Mouse (Mus musculus) frontal cortex, adult (tissue): ENCODE measurements around the gene Cpsf3.

Source experiments
- ATAC-seq: cut with Nextera tagmentation; 2 replicates; pipeline ENCODE4 v1.9.2; 2017; ENCODE audit warnings: mild to moderate bottlenecking, moderate library complexity, mixed read lengths; ENCODE audit not compliant: low TSS enrichment

The Cpsf3 gene

DNA sequence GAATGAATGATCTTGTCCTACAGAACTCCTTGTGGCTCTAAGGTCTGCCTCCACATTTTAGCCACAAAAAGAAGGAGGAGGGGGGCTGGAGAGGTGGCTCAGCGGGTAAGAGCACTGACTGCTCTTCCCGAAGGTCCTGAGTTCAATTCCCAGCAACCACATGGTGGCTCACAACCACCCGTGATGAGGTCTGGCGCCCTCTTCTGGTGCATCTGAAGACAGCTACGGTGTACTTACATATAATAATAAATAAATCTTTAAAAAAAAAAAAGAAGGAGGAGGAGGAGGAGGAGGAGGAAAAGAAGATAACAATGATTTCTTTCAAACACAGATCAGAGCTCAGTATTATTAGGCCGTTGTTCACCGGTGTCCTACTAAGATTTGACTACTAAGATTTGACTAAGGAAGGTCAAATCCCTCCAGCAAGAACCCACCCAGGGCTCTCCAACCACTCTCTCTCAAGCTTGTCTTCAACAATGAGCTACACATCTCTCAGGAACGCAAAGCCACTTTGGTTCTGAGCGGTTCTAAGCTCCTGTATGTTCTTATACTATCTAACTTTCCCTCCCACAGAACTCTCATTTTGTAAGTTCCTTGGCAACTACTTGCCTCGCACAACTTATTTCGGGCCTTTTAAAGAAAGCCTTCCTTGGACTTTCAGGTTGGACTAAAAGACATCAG is at the start of gene Cpsf3:
TSS of gene Cpsf3 (plus strand) at position 631 of the 681 bp plus-strand sequence.
- no peak for ATAC-seq

DNA sequence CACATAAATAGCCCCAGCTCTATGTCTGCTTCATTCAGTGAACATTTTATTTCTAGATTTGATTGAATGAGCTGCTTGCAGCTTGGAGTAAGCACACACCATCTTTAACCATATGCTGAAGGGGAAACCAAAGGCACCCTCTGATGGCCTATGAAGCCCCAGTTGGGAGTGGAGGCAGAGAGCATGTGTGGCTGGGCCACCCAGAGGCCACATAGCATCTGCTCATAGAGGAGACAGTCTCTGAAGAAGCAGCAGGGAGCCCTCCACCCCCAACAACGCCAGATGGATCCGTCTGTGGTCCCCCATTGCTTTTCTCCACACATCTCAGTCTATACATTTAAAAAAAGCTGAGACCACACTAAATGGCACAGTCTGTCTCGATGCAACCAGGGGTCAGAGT is 43.2 kb upstream of the Cpsf3 start:
- ATAC-seq, result no peak

DNA sequence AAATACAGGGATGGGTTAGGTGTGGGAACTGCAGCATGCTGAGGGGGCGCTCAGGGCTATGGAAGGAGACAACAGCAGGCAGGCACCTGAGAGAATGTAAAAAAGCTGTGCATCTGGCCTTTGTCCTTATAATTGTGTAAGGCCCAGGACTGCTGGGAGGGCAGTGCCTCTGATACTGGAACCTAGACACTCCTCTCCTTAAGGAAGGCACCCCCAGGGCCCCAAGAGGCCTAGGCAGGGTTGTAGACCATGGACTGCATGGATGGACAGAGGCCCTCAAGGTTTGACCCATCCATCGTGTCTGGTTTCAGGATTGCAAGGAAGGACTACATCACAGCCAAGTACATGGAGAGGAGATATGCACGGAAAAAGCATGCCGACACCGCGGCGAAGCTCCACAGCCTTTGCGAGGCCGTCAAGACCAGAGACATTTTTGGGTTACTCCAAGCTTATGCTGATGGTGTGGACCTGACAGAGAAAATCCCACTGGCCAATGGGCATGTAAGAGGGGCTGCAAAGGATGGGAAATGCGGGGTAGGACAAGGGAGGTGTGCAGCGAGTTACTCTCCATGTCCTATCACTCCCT is 40.7 kb upstream of the Cpsf3 start:
- ATAC-seq, result no peak

DNA sequence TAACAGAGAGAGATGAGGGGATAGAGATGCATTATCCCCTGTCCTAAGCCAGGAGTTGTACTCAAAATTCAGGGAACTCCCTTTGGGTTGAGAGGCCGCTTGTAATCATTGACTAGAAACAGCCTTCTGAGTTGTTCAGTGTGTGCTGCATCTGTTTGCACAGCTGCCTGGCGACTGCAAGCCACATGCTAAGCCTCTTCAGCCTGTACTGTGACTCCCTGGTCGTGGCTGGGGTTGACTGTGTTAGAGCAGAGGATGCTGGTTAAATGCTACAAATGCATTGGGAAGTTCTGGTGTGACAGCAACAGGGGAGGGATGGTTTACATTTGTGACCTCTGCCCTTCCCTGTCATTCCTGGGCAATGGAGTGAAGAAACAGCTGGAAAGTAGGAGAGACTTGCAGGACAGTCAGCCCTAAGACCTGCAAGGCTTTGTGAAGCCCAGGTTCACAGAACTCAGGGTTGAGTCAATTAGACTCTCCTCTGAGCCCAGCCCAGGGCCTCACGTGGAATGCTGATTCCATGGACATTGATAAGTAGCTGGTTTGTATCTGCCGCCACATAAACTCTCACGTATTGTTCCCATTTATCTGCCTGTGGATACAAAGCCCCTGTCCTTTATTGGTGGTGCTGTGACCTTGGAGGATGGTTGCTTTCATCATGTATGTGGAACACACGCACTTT is 37.3 kb upstream of the Cpsf3 start:
- no peak for ATAC-seq

DNA sequence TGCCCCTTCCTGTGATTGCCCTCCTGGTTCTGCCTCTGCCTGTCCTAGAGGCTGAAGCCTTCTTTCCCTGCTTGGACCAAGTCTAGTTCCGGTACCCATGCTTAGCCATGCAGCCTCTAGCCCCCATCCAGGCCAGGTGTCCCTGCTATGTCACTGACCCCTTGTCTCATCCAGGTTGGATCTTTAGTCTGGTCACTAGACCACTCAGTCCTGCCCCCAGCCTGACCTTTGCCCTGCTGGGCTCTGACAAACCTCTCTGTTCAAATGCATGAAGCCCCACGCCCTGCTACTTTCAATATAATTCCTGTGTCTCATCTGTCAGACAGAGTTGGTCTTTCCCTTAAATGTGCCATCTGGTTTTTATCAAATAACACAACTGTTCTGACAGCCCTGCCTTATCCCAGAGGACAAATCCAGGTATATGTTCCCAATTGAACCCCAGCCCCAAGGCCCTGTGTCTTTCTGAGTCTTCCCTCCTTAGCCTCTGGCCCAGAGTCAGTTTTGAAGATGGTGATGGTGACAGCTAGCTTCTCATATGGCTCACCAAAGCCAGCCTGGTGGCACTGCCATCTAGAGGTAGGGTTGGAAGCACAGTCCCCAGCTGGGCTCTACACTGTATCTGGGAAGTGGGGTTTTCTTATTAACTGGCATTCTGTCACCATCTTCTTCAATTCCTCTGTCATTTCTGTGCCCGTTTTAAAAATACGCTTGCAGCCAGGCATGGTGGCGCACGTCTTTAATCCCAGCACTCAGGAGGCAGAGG is 24.5 kb upstream of the Cpsf3 start:
- peak; percentile 68; the same call in 1 of the 2 replicates for ATAC-seq

DNA sequence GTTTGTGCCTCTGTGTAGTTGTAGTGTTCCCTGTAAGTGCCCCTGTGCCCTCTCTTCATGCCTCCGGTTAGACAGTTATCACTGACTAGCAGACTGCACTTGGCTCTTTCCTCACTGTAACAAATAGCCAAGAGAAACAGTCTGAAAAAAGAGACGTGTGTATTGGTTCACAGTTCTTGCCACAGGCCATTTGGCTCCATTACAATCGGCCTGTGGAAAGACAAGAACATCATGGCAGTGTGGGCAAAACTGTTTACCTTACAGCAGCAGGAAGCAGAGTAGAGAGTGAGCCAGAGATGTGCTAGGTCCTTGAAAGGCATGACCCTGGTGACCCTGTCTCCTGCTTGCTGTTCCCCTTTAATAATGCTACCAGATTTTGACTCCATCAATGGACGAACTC is 23.7 kb upstream of the Cpsf3 start:
- ATAC-seq, result no peak

DNA sequence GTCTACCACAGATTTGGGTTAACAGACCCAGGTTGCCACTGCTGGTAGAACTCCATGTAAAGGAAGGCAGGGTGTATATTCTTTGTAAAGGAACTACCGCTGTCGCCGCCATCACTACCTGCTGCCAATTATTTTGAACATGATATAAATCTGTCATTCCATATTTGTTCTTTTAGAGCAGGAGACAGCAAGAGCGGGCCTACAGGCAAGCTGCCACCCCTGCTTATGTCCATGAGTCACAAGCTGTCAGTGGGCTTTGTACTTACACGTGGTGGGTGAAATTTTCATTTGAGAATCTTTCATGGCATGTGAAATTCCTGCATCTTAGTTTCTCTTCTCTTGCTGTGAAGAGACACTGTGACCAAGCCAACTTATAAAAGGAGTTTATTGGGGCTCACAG is 21.9 kb upstream of the Cpsf3 start:
- ATAC-seq, result peak; percentile 39; the same call in 1 of the 2 replicates

DNA sequence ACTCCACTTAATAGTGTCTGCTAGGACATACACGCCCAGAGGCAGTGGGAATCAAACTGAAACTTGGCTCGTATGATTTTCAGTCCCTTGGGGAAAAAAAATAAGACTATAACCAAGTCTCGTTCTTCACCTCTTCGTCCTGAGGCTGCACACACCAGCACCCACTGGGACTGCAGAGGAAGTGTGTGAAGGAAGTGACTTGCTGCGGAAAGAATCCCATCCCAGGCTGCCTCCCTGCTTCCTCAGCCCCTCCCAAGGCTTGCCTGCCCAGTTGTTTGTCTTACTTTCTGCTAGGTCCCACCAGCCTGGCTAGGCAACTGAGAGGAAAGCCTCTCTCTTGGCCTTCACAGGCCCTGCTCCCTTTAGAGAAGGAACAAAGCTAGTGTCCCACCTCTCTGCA is 20.9 kb upstream of the Cpsf3 start:
- no peak for ATAC-seq

DNA sequence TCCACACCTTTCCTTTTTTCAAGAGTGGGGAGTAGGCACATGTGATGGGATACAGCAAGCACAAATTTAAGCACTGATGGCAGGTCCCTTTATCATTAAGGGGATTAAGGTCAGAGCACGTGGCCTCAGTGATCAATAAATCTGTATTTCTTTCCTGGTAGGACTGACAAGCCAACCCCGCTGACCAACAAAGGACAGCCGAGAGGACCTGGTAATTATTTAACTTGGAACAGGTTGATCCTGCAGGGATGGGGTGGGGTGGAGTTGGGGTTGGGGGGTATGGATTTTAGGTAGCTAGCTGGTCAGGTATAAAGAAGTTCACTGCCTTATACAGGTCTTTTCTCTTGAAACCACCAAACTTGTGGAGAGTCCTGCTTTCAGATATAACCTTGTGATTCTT is 20.2 kb upstream of the Cpsf3 start:
- no peak for ATAC-seq

DNA sequence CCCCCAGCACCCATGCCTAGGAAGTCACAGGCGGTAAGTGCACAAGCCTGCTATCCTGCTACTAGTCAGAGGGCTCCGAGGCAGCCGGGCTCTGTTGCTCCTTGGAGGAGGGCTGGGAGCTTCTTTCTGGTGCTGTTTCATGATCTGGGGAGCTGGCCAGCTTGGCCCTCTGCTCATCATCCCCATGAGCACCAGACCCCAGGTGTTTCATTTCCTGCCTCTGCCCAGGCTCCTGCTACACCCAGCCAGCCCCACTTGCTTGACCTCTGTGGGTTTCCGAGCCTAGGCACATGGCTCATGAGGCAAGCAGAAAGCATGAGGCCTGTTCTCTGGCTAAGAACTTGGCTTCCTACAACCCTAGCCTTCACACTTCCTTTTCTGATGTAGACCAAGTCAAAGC is 19.7 kb upstream of the Cpsf3 start:
- no peak for ATAC-seq

DNA sequence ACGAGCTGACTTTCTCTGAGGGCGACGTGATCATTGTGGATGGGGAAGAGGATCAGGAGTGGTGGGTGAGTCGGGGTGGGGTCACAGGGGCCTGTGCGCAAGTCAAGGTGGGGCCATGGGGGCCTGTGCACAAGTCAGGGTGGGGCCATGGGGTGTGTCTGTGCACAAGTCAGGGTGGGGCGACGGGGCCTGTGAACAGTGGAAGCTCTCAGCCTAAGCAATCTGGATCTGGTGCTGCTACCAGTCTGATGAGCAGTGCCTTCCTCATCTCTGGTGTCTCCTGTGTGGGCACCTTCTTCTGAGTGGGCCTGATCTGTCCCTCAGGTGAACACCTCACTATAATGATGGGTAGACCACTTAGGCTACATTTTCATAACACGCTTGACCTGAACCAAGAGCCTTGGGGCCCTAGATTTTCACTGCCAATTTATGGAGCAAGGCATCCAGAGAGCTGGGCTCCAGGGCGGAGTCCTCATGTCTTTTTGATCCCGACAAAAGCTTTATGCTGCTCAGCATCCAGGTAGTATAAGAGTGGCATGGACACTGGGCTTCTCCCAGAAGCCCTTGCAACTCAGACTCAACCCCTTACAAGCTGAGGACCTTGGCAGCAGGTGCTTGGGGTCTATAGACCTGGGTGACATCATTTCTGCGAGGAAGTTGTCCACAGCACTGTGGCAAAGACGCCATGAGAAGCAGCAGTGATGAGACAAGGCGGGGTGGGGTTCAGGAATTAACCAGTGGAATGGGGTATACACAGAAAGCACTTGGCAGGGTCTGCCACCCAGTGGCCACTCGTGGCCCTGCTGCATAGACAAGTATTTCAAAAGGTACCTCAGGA is 19.0 kb upstream of the Cpsf3 start:
- peak; percentile 83 for ATAC-seq

DNA sequence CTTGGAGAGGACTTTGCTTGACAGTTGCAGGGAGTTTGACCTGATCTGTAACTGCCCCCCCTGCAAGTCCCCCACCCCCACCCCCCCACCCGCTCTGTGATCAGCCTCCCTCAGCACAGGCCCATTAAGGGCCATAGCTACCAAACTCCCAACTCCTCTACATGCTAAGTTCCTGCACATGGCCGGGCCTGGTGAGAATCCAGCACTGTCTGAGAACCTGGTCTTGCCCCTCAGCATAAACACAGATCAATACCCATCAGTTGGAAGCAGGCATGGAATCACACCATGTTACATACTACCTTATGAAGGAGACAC is 18.4 kb upstream of the Cpsf3 start:
- ATAC-seq, result no peak

DNA sequence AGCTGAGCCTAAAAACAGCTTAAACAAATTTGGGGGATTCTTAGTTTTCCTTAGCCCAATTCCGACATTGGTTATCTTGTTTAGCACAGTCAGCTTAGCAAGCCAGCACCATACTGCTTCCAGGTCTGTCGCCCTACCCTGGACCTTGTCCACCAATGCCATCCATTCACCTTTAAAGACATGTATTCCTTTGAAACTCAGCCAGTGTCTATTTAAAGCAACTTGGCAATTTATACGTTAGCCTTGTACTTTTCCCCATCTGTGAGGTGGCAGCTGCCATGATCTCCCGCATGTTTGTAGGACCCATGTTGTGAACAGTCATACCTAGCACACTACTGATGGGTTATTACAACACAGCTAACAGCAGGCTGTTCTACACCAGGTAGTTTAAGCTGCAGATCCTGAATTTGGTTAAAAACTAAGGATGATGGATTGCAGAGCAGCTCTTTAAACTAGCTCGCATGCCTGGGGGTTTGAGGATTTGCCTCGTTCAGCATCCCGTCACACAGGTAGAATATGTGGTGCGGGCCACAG is 17.0 kb upstream of the Cpsf3 start:
- ATAC-seq, result no peak

DNA sequence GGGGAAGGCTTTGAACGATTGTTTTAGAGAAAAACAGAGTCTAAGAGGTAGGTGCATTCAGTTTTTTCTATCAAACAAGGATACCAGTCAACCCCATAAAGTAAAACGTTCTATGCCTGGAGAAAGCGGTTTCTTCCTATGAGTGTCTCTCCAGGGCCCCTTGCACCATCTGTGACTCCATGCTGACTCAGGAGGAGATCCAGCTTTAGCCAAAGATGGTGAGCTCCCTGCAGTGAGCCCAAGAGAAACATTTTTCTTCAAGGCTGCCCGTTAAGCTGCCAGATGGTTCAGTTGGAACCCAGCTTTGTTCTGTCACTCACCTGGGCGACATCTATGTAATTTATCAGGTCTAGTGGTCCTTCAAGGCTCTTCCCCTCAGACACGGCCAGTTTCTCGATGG is 10.7 kb upstream of the Cpsf3 start:
- ATAC-seq, result no peak

DNA sequence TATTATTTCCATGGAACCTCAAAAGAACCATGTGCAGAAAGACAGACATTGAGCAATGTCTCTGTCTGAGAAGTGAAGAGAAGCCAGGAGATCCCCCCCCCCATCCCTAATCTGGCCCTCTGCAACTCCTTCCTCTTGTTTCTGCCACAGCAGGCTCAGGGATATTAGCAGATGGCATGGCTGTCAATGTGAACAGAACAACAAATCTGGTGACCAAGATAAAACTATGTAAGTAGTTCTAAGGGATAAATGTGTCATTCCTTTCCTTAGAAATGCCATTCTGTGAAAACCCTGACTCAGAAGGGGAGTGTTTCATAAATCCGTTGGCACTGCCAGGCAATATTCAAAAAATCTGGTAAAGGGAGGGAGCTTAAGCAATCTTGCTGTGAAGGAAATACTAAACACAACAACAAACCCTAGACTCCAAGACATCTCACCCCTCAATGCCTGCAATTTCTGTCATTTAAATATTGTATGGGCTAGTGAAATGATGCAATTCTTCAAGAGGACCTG is 7.8 kb upstream of the Cpsf3 start:
- no peak for ATAC-seq

DNA sequence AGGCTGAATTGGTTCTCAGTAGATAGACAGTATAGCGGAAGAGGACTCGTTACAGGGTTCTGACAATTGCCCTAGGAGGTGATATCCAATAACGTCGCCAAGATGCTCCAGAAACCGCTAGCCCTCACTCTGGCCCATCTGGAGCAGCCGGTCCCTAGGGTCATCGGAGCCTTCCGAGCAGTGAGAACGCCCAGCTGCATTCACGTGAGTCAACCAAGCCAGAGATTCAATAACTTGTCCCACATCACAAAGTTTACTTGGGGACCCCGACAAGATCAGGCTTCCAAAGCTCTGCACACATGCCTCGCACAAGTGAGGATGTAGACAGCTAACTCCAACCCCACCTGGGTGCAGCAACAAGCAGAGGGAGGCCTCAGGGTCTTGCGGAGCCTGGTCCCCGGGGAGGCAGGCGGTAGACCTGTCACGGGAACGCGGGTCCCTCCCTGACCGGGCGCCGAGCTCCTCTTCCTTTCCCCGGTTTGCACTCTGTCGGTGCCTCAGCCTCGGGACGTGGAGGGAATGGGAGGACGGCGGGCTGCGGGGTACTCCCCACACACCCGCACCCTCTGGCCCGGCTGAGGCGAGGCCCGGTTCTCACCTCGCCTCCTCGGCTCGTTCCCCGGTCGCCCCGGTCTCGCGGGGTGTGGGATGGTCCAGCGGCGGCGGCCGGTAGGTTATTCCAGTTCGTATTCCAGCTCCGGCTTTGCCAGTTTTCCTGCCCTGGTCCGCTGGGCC is 484 bp downstream of the Cpsf3 start:
- ATAC-seq, result peak; percentile 82

DNA sequence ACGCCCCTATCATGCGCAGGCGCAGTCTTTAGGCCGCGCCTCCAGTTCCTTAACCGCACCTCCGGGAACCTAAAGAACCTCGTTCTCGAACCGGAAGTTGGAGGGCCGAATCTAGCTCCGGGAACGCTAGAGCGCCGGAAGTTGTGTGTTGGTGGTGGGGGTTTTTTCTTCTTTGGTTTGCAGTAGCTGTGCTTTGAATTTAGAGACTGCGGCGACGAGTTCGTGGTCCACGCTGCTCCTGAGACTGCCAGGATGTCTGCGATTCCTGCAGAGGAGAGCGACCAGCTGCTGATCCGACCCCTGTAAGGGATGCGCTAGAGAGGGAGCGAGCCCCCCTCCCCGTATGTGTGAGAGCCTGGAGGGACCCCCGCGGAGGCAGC is 1.0 kb downstream of the Cpsf3 start, which contains the start of gene Itgb1bp1:
TSS of gene Itgb1bp1 (minus strand) at position 42 of the 380 bp plus-strand sequence.
- peak; percentile 97 for ATAC-seq

DNA sequence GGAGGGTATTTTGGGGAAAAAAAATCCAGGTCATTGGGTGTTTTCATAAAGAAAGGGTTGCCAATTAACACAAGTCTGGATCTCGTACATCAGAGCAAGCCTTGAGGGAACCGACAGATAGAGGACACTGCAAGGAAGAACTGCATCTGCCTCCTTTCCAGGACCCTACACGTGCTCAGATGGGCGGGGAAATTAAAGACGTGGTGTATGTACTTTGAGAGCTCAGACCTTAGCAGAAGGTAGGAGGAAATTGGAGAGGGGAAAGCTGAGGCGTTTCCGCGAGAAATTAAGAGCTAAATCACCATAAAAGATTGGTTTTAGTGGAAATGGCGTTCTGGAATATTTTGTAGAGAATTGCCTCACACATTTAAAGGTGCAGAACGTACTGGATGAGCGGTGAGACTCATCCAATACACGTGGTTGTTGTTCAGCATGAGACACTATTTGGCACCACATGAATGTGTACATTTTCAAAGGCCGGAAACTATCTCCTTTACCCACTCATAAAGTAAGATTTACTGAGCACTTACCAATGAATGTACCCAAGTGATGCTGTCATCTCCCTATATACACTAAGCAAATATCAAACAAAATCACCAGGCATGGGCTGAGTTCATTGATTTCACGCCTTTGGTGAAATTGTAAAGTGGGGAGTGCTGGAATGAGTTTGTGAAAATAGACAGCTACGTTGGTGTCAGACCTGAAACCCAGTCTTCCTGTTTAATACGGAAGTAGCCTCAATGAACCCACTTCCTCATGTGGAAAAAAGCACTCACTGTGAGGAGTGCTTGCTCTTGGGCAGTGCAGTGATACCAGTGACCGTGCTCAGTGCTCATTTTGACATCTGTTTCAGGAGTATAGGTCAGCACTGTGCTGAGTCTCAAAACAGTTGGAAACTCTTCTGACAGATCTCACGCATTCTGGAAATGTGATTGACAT is 1.8 kb downstream of the Cpsf3 start:
- ATAC-seq, result peak; percentile 29; the same call in 1 of the 2 replicates

DNA sequence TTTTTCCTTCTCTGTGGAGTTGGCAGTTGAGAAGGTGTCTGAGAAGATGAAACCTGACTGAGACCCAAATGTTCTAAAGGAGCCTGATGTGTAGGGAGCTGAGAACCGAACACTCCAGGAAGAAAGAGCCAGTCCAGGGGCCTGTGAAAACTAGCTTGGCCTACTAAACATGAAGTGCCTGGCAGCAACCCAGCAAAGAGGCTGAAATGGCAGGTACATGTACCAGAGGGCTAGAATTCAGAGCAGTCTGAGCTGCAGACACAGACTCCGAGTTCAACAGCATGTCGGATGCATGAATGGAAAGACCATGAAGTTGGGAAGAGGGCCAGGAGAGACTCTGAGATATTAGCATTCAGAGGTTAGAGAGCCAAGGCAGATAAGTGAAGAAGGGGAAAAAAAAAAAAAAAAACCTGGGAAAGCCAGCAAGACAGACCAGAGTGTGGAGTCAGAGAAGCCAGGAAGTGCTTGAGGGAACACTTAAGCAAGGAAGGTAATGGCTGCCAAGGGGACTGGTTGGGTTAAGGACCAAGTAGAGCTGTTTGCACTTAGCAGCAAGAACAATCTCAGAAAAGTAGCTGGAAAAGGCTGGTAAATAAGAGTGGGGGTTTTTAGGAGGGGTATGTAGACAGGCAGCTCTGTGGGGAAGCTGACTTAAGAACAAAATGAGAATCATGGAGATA is 3.7 kb downstream of the Cpsf3 start:
- no peak for ATAC-seq
